Mouse (Mus musculus) ES-E14 (cell line): ENCODE measurements at regions not wholly inside any gene's neighbourhood (a gene's known extent, or its start where the extent isn't known, plus 50 kb on each side); places are given as distances from the start of the nearest gene placed in this dataset.

Experiments
- DNase-seq: peaks from one replicate; pipeline ENCODE4 v3.0.0-alpha.2; 2013; ENCODE audit warnings: low read depth, low spot score
- H3K27ac ChIP-seq: 2 replicates; pipeline ENCODE4 v1.5.1; 2012; ENCODE audit warnings: low read depth, mild to moderate bottlenecking, low read length, moderate library complexity, mixed read lengths; ENCODE audit not compliant: poor library complexity, insufficient read depth, severe bottlenecking
- H3K36me3 ChIP-seq: 2 replicates; pipeline ENCODE4 v1.6.1; 2012; ENCODE audit warnings: mild to moderate bottlenecking, low read length, moderate library complexity, mixed read lengths; ENCODE audit not compliant: control insufficient read depth, poor library complexity, insufficient read depth, severe bottlenecking
- H3K4me1 ChIP-seq, 2 experiments: fragments of 150-350 bp in 1 of 2; sonication (generic) in 1 of 2; 2 replicates each; pipeline ENCODE4 v1.6.1; 2012; ENCODE audit warnings: low read length in 2 of 2, mild to moderate bottlenecking in 1 of 2, mixed read lengths in 1 of 2; ENCODE audit not compliant: control insufficient read depth in 2 of 2, insufficient read depth in 2 of 2, poor library complexity in 1 of 2
- H3K4me3 ChIP-seq, 2 experiments: fragments of 150-350 bp in 1 of 2; sonication (generic) in 1 of 2; 2 replicates each; pipeline ENCODE4 v1.5.1; 2012; ENCODE audit warnings: low read length in 2 of 2, low read depth in 1 of 2, mild to moderate bottlenecking in 1 of 2, mixed read lengths in 1 of 2; ENCODE audit not compliant: insufficient read depth in 1 of 2, poor library complexity in 1 of 2, severe bottlenecking in 1 of 2
- H3K9ac ChIP-seq: 2 replicates; pipeline ENCODE4 v1.6.1; 2012; ENCODE audit warnings: low read depth, mild to moderate bottlenecking, low read length, mixed read lengths; ENCODE audit not compliant: poor library complexity, insufficient read depth, severe bottlenecking
- H3K9me3 ChIP-seq: fragments of 150-350 bp; sonication (generic); 2 replicates; pipeline ENCODE4 v1.6.1; 2012; ENCODE audit warnings: low read depth, mild to moderate bottlenecking, low read length; ENCODE audit not compliant: control insufficient read depth, insufficient read depth
- CHD2 ChIP-seq: IDR thresholded peaks from 2 replicates; pipeline ENCODE4 v1.6.1; 2014; ENCODE audit warnings: mild to moderate bottlenecking, low read depth, low read length, inconsistent platforms
- HCFC1 ChIP-seq: IDR thresholded peaks from 2 replicates; pipeline ENCODE4 v1.6.1; 2012; ENCODE audit warnings: low read length, inconsistent platforms, borderline replicate concordance; ENCODE audit not compliant: insufficient read depth
- MAFK ChIP-seq: IDR thresholded peaks from 2 replicates; pipeline ENCODE4 v1.6.1; 2014; ENCODE audit warnings: mild to moderate bottlenecking, low read depth, low read length, inconsistent platforms; ENCODE audit not compliant: insufficient read depth
- ZC3H11A ChIP-seq: IDR thresholded peaks from 2 replicates; pipeline ENCODE4 v1.6.1; 2012; ENCODE audit warnings: low read depth, mild to moderate bottlenecking, inconsistent platforms, low read length, borderline replicate concordance
- ZNF384 ChIP-seq: IDR thresholded peaks from 2 replicates; pipeline ENCODE4 v1.6.1; 2012; ENCODE audit warnings: low read depth, low read length, inconsistent platforms
- in situ Hi-C, 2 experiments: fragments of 600-800 bp; cut with MboI; formaldehyde crosslinking; loops; one replicate each; pipeline ENCODE4 v1.15.1; 2025; ENCODE audit warnings: low sequenced_read_pairs in 2 of 2, inconsistent platforms in 1 of 2; ENCODE audit not compliant: unreplicated experiment in 2 of 2

GRCm38 (mm10) chr9:52407841-52408240 is 239.5 kb upstream of the Zc3h12c start:
- H3K4me1 ChIP-seq: no peaks in the 10 kb centered on the region
- no peak overlapping the region for H3K4me3 ChIP-seq
- no peaks in the 10 kb centered on the region for H3K36me3 ChIP-seq
- no peak overlapping the region for H3K27ac ChIP-seq
- TF ChIP-seq MAFK (no peak), ZNF384 (no peak), HCFC1 (no peak), CHD2 (no peak), ZC3H11A (no peak)
- in situ Hi-C loops: no loop called here
- no peak overlapping the region for H3K9ac ChIP-seq
- no peak for DNase-seq
- H3K9me3 ChIP-seq: no peaks in the 10 kb centered on the region

- Histone ChIP-seq H3K36me3 (no peaks in the 10 kb centered on the region), H3K4me1 (no peaks in the 10 kb centered on the region), H3K27ac (no peak overlapping the region), H3K9ac (no peak overlapping the region), H3K9me3 (no peaks in the 10 kb centered on the region), H3K4me3 (no peak overlapping the region)
- in situ Hi-C loops: no loop called here
- DNase-seq: no peak
- TF ChIP-seq ZNF384 (no peak), CHD2 (no peak), MAFK (no peak), ZC3H11A (no peak), HCFC1 (no peak)
Measured at GRCm38 (mm10) chr9:52402496-52402895, 234.1 kb upstream of the Zc3h12c start.

GRCm38 (mm10) chr9:52379031-52379430 is 210.7 kb upstream of the Zc3h12c start:
- Histone ChIP-seq H3K4me1 (no peaks in the 10 kb centered on the region), H3K9me3 (no peaks in the 10 kb centered on the region), H3K9ac (no peak overlapping the region), H3K27ac (no peak overlapping the region), H3K4me3 (no peak overlapping the region), H3K36me3 (no peaks in the 10 kb centered on the region)
- no peak for DNase-seq
- in situ Hi-C loops: no loop called here
- TF ChIP-seq HCFC1: no peak
- no peak for TF ChIP-seq CHD2
- no peak for TF ChIP-seq ZC3H11A
- TF ChIP-seq MAFK: no peak
- TF ChIP-seq ZNF384: no peak

- no peak overlapping the region for H3K4me3 ChIP-seq
- no peak overlapping the region for H3K9ac ChIP-seq
- in situ Hi-C loops: no loop called here
- H3K36me3 ChIP-seq: no peaks in the 10 kb centered on the region
- DNase-seq: no peak
- no peaks in the 10 kb centered on the region for H3K4me1 ChIP-seq
- H3K27ac ChIP-seq: no peak overlapping the region
- H3K9me3 ChIP-seq: no peaks in the 10 kb centered on the region
- TF ChIP-seq ZNF384 (no peak), CHD2 (no peak), HCFC1 (no peak), MAFK (no peak), ZC3H11A (no peak)
Measured at GRCm38 (mm10) chr9:52377761-52378160, 209.4 kb upstream of the Zc3h12c start.

- H3K9ac ChIP-seq: no peak overlapping the region
- no peaks in the 10 kb centered on the region for H3K9me3 ChIP-seq
- H3K27ac ChIP-seq: no peak overlapping the region
- in situ Hi-C loops: no loop called here
- DNase-seq: no peak
- H3K4me3 ChIP-seq: no peak overlapping the region
- no peaks in the 10 kb centered on the region for H3K4me1 ChIP-seq
- no peak for TF ChIP-seq ZNF384
- no peak for TF ChIP-seq CHD2
- no peak for TF ChIP-seq MAFK
- no peak for TF ChIP-seq HCFC1
- no peak for TF ChIP-seq ZC3H11A
- no peaks in the 10 kb centered on the region for H3K36me3 ChIP-seq
Measured at GRCm38 (mm10) chr9:52376914-52377313, 208.5 kb upstream of the Zc3h12c start.
